Mouse (Mus musculus) embryonic facial prominence, embryonic 14.5 days (tissue): ENCODE results near the gene Fhit. TPM values are rescaled to one million over a fixed set of nuclear protein-coding genes. Genes with fewer than 3 reads are reported as not detected.
"Not testable (repeated sequence)": the region's sequence is repeated elsewhere in the genome, so short reads cannot be mapped to it uniquely, and the experiment has no call there.

ENCODE experiments used
- ATAC-seq: fragments of 200-750 bp; cut with Nextera tagmentation; 2 replicates; pipeline ENCODE4 v1.8.0; 2017; ENCODE audit warnings: low read depth, moderate number of reproducible peaks, moderate TSS enrichment
- DNase-seq: peaks from one replicate; pipeline ENCODE4 v3.0.0-alpha.2; 2015; ENCODE audit warnings: low spot score
- H3K27ac ChIP-seq: fragments of 300-500 bp; sonication (generic); replicated peaks from 2 replicates; pipeline ENCODE4 v1.5.1; 2014; ENCODE audit warnings: low read depth, mild to moderate bottlenecking, low read length, moderate library complexity
- H3K27me3 ChIP-seq: fragments of 300-500 bp; sonication (generic); replicated peaks from 2 replicates; pipeline ENCODE4 v1.6.1; 2014; ENCODE audit warnings: low read length; ENCODE audit not compliant: control insufficient read depth, insufficient read depth
- H3K36me3 ChIP-seq: fragments of 300-500 bp; sonication (generic); 2 replicates; pipeline ENCODE4 v1.6.1; 2014; ENCODE audit warnings: low read length, mixed read lengths; ENCODE audit not compliant: control insufficient read depth, insufficient read depth
- H3K4me1 ChIP-seq: fragments of 300-500 bp; sonication (generic); 2 replicates; pipeline ENCODE4 v1.6.1; 2014; ENCODE audit warnings: antibody characterized with exemption, low read length; ENCODE audit not compliant: control insufficient read depth, insufficient read depth
- H3K4me2 ChIP-seq: fragments of 300-500 bp; sonication (generic); 2 replicates; pipeline ENCODE4 v1.6.1; 2014; ENCODE audit warnings: low read depth, mild to moderate bottlenecking, low read length, moderate library complexity, mixed read lengths
- H3K4me3 ChIP-seq: fragments of 300-500 bp; sonication (generic); 2 replicates; pipeline ENCODE4 v1.5.1; 2014; ENCODE audit warnings: low read depth, mild to moderate bottlenecking, low read length
- H3K9ac ChIP-seq: fragments of 300-500 bp; sonication (generic); 2 replicates; pipeline ENCODE4 v1.6.1; 2014; ENCODE audit warnings: low read depth, mild to moderate bottlenecking, low read length, moderate library complexity, mixed read lengths
- H3K9me3 ChIP-seq: fragments of 300-500 bp; sonication (generic); 2 replicates; pipeline ENCODE4 v1.6.1; 2016; ENCODE audit warnings: low read length; ENCODE audit not compliant: control insufficient read depth
- WGBS: fragments of 180-500 bp; shearing (Covaris S2); extraction: QIAGEN DNeasy Blood & Tissue Kit; methylation state at CpG from one replicate; pipeline ENCODE4 v1.1.7; 2014; 5-methylcytosine and 5-hydroxymethylcytosine counted together
- polyA plus RNA-seq: library from polyadenylated mRNA; unstranded; fragments of >200 nt; fragmentation: Nextera tagmentation; extraction: Ambion mirVana; gene quantifications from 2 replicates; pipeline ENCODE4 v1.2.1, GENCODE M21; 2014

Fhit gene
- polyA plus RNA-seq, 1 experiment from 2014 or later, result 8.1 TPM

- 57% methylated on average over 2 of the region's 2 CpGs for WGBS
- no peaks in the 10 kb centered on the region for H3K36me3 ChIP-seq
- DNase-seq, result peak; percentile 82
- H3K4me2 ChIP-seq, result no peak overlapping the region
- H3K4me1 ChIP-seq, result no peaks in the 10 kb centered on the region
- no peak overlapping the region for H3K4me3 ChIP-seq
- no peak overlapping the region for H3K27ac ChIP-seq
- H3K9ac ChIP-seq, result no peak overlapping the region
- H3K9me3 ChIP-seq, result no peaks in the 10 kb centered on the region
- peak; percentile 63; the same call in 1 of the 2 replicates for ATAC-seq
- H3K27me3 ChIP-seq, result no peaks in the 10 kb centered on the region
These were observed 366.2 kb downstream of the Fhit start for GRCm38 (mm10) chr14:10795498-10796075.

GRCm38 (mm10) chr14:10783929-10784328, 377.9 kb downstream of the Fhit start:
- no peak overlapping the region for H3K4me2 ChIP-seq
- no peaks in the 10 kb centered on the region for H3K36me3 ChIP-seq
- no peak overlapping the region for H3K9ac ChIP-seq
- no peak overlapping the region for H3K27ac ChIP-seq
- DNase-seq (no peak), ATAC-seq (no peak)
- H3K9me3 ChIP-seq, result no peaks in the 10 kb centered on the region
- no peaks in the 10 kb centered on the region for H3K4me1 ChIP-seq
- no peaks in the 10 kb centered on the region for H3K27me3 ChIP-seq
- H3K4me3 ChIP-seq, result no peak overlapping the region
- WGBS, result 89% methylated on average over 3 of the region's 3 CpGs

GRCm38 (mm10) chr14:10778721-10779120, 383.1 kb downstream of the Fhit start:
- Histone ChIP-seq H3K9me3 (no peaks in the 10 kb centered on the region), H3K4me1 (no peaks in the 10 kb centered on the region), H3K27me3 (no peaks in the 10 kb centered on the region), H3K4me3 (no peak overlapping the region), H3K4me2 (no peak overlapping the region), H3K9ac (no peak overlapping the region), H3K27ac (no peak overlapping the region), H3K36me3 (no peaks in the 10 kb centered on the region)
- WGBS, result 82% methylated on average over 2 of the region's 2 CpGs
- ATAC-seq, result no peak
- DNase-seq, result no peak

- not testable (repeated sequence) for DNase-seq, H3K27me3 ChIP-seq, H3K4me3 ChIP-seq, H3K4me1 ChIP-seq, H3K9me3 ChIP-seq, H3K27ac ChIP-seq, H3K4me2 ChIP-seq, H3K9ac ChIP-seq, ATAC-seq, H3K36me3 ChIP-seq
- WGBS, result 94% methylated on average over 1 of the region's 1 CpGs
These were observed 407.0 kb downstream of the Fhit start for GRCm38 (mm10) chr14:10754883-10755282.

GRCm38 (mm10) chr14:10738076-10738475, 423.8 kb downstream of the Fhit start:
- WGBS, result 71% methylated on average over 2 of the region's 2 CpGs
- no peaks in the 10 kb centered on the region for H3K4me1 ChIP-seq
- H3K4me3 ChIP-seq, result no peak overlapping the region
- no peak for ATAC-seq
- no peak for DNase-seq
- no peak overlapping the region for H3K9ac ChIP-seq
- H3K27me3 ChIP-seq, result no peaks in the 10 kb centered on the region
- no peak overlapping the region for H3K4me2 ChIP-seq
- H3K9me3 ChIP-seq, result no peaks in the 10 kb centered on the region
- H3K36me3 ChIP-seq, result no peaks in the 10 kb centered on the region
- H3K27ac ChIP-seq, result no peak overlapping the region

- no peaks in the 10 kb centered on the region for H3K9me3 ChIP-seq
- no peaks in the 10 kb centered on the region for H3K4me1 ChIP-seq
- H3K9ac ChIP-seq, result no peak overlapping the region
- H3K4me3 ChIP-seq, result no peak overlapping the region
- H3K27ac ChIP-seq, result no peak overlapping the region
- H3K27me3 ChIP-seq, result no peaks in the 10 kb centered on the region
- DNase-seq, result no peak
- no peaks in the 10 kb centered on the region for H3K36me3 ChIP-seq
- H3K4me2 ChIP-seq, result no peak overlapping the region
- ATAC-seq, result no peak
These were observed 439.3 kb downstream of the Fhit start for GRCm38 (mm10) chr14:10722525-10722924.

- no peaks in the 10 kb centered on the region for H3K27me3 ChIP-seq
- WGBS, result 59% methylated on average over 3 of the region's 3 CpGs
- no peak overlapping the region for H3K4me2 ChIP-seq
- H3K4me3 ChIP-seq, result no peak overlapping the region
- no peaks in the 10 kb centered on the region for H3K4me1 ChIP-seq
- no peaks in the 10 kb centered on the region for H3K9me3 ChIP-seq
- DNase-seq (peak; percentile 20), ATAC-seq (no peak)
- no peak overlapping the region for H3K27ac ChIP-seq
- H3K36me3 ChIP-seq, result no peaks in the 10 kb centered on the region
- H3K9ac ChIP-seq, result no peak overlapping the region
These were observed 448.9 kb downstream of the Fhit start for GRCm38 (mm10) chr14:10712916-10713315.

GRCm38 (mm10) chr14:10712522-10712881, 449.3 kb downstream of the Fhit start:
- no peak overlapping the region for H3K4me3 ChIP-seq
- H3K4me2 ChIP-seq, result no peak overlapping the region
- H3K27ac ChIP-seq, result no peak overlapping the region
- no peaks in the 10 kb centered on the region for H3K9me3 ChIP-seq
- ATAC-seq (no peak), DNase-seq (peak; percentile 21)
- no peaks in the 10 kb centered on the region for H3K27me3 ChIP-seq
- 75% methylated on average over 7 of the region's 7 CpGs for WGBS
- H3K36me3 ChIP-seq, result no peaks in the 10 kb centered on the region
- no peak overlapping the region for H3K9ac ChIP-seq
- no peaks in the 10 kb centered on the region for H3K4me1 ChIP-seq

- ATAC-seq (no peak), DNase-seq (no peak)
- 86% methylated on average over 5 of the region's 5 CpGs for WGBS
- Histone ChIP-seq H3K9me3 (no peaks in the 10 kb centered on the region), H3K9ac (no peak overlapping the region), H3K4me2 (no peak overlapping the region), H3K4me1 (no peaks in the 10 kb centered on the region), H3K4me3 (no peak overlapping the region), H3K27ac (no peak overlapping the region), H3K27me3 (no peaks in the 10 kb centered on the region), H3K36me3 (no peaks in the 10 kb centered on the region)
These were observed 449.9 kb downstream of the Fhit start for GRCm38 (mm10) chr14:10711841-10712521.
